Mouse (Mus musculus) bone marrow macrophage, adult 2 months (primary cell): ENCODE measurements at regions not wholly inside any gene's neighbourhood (a gene's known extent, or its start where the extent isn't known, plus 50 kb on each side); places are given as distances from the start of the nearest gene placed in this dataset.

ENCODE experiments used
- CTCF ChIP-seq: IDR thresholded peaks from 2 replicates; pipeline ENCODE4 v1.5.1; 2012; ENCODE audit warnings: low read depth, mild to moderate bottlenecking, low read length, moderate library complexity
- POLR2A ChIP-seq: IDR thresholded peaks from 2 replicates; pipeline ENCODE4 v1.6.1; 2012; ENCODE audit warnings: mild to moderate bottlenecking, low read depth, low read length, borderline replicate concordance

DNA sequence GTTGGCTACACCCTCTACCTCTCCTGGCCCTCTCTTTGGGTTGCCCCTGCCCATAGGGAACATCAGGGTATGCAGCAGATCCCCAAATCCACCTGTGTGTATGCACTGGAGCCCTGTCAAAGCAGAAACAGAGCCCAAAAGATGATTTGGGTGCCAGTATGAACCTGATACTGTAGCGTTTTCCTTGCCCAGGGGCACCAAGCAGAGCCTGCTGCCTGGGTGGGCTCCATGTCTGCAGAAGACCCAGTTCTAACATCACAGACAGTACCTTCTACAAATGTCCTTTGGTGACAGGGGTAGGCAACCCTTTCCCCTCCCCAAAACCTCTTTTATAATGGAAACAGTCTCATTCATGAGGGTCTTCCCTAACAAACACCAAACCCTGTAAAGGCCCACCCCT lies 472.5 kb downstream of the Rps24 start:
- TF ChIP-seq CTCF (no peak), POLR2A (no peak)
